Mouse (Mus musculus) cerebellum, adult 2 months (tissue): ENCODE results near the gene Arrdc2.

ENCODE experiments used
- CTCF ChIP-seq: fragments of 200-500 bp; IDR thresholded peaks from 2 replicates; pipeline ENCODE4 v1.5.1; 2011; ENCODE audit warnings: low read depth, mild to moderate bottlenecking, control low read depth, low read length, moderate library complexity, borderline replicate concordance; ENCODE audit not compliant: insufficient read depth
- POLR2A ChIP-seq: fragments of 200-500 bp; IDR thresholded peaks from 2 replicates; pipeline ENCODE4 v1.6.1; 2011; ENCODE audit warnings: low read length, control low read depth, borderline replicate concordance; ENCODE audit not compliant: insufficient read depth

DNA sequence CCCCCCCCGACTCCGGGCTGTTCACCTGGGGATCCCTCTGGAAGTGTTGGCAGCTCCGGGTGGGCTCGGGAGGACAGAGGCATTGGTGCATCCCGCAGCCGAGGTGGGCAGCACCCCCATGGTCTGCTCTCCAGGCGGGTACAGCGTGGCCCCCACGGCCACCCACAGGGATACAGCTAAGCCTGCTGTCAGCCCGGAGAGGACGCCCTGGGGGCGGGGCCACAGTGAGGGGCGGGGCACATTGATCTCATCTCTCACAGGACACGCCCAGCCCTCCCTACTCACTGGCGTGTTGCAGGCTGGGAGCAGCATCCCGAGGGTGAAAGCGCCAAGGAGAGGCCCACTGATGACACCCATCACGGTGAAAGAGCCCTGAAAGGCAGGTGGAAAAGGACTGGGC lies 48.1 kb upstream of the Arrdc2 start:
- TF ChIP-seq CTCF = no peak
- no peak for TF ChIP-seq POLR2A
